Mouse (Mus musculus) CD8-positive naive resting alpha-beta T cell, adult 2 months (primary cell): Measurements from ENCODE around the gene Habp2.

Source experiments
- DNase-seq, 2 experiments: peaks; one replicate each; pipeline ENCODE4 v3.0.0; 2022; ENCODE audit warnings: low read depth in 2 of 2, low spot score in 2 of 2

The Habp2 gene

DNA sequence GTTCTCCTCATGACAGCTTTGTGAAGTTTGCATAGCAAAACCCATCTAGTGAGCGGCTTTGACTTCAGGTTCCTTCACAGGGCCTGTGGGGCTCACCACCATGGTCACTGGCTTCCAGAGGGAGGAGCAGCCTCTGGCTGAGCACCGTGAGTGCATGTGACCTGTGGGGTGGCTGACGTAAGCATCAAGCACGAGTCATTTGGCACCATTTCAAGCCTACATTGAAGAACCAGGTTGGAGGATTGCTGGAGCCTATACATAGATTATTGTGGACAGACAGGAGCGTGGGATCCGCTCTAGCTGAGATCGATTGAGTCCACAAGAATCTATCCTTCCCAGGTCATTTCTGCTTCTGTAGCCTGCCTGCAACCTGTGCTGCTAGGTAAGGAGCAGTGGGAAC, at the start of gene Habp2:
Gene Habp2 (plus strand): TSS at position 272 of the 400 bp plus-strand sequence.
- no peak for DNase-seq

GRCm38 (mm10) chr19:56238501-56238900, 48.4 kb upstream of the Habp2 start:
- no peak for DNase-seq

GRCm38 (mm10) chr19:56245201-56245600, 41.7 kb upstream of the Habp2 start:
- no peak for DNase-seq

DNA sequence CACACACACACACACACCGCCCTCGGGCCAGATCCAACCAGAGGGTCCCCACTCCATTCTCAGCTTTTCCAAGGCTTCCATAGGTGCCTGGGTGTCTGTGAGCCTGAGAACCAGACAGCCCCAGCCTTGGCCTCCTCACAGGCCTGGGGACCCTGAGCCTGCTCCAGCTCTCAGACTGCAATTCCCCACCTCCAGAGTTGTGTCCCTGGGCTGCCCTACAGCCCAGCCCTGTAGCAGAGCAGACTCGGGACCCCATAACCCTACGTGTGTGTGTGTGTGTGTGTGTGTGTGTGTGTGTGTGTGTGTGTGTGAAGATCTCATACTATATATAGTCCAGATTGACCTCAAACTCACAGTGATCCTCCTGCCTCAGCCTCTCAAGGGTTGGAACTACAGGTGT, 34.1 kb upstream of the Habp2 start:
- no peak for DNase-seq

DNA sequence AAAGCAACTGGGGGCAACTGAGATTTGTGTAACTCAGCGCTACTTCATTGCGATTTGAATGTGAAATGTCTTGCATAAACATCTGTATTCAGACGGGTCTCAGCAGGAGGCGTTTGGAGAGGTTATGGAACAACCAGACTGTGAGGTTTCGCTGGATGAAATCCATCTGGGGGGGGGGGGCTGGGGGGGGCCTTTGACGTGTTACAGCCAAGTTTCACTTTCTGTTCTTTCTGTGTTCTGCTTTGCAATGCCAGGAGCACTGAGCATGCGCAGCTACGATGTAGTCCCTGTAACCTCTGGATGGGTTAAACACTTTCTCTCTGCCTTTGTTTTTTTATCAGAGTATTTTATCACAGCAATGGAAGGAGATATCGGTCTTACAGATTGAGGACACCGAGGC, 33.7 kb upstream of the Habp2 start:
- no peak for DNase-seq

DNA sequence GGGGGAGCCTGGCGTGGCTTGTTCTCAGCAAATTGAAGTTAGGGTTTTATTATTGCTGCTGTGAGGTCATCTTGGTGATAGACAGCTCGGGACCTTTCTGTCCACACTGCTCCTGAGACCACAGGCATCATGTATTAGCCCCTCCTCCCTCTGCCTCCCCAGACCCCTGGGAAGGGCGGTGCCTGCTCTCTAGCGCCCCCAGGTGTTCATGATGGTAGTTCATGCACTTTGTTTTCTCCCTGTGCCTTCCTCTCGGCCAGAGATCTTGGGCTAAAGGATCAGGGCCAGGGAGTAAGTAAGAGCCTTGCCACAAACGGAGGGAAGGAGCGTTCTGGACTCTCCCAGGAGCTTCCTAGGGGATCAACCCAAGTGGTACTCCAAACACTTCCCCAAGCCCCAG, 32.2 kb upstream of the Habp2 start:
- DNase-seq = no peak

DNA sequence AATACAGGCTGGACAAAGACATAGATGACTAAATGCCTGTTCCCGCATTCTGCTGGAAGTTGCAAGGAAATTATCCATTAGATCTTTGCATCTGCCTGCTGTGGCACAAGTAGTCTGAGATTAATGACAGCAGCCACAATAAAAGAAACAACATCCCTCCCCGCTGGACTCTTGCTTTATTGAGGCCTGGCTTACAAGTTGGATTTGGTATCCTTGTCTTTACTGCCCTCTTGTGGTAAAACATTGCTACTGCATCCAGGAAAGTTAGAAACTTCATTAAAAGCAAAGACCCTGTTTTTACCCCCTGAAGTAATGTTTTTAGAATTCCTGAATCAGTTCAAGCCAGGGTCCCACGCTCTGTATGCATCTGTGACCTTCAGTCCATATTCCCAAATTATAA, 31.4 kb upstream of the Habp2 start:
- peak in 1 of 2 experiments; percentile 16 for DNase-seq

DNA sequence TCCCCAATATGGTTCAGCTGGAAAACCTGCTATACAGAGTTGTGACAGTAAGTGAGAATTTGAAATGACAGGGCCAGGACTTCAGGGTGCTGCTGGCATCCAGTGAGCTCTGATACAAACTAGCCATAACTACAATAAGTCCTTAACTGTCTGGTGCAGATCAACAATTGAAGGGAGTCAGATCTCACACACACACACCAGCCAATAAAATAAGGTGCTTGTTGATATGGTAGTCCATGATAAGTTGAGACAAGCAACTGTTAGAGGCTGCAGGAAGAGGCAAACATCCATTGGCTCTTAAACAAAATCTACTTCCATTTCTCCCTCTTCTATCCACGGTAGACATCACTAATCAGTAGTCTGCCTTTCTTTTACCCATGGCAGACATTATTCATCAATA, 30.7 kb upstream of the Habp2 start:
- no peak for DNase-seq

DNA sequence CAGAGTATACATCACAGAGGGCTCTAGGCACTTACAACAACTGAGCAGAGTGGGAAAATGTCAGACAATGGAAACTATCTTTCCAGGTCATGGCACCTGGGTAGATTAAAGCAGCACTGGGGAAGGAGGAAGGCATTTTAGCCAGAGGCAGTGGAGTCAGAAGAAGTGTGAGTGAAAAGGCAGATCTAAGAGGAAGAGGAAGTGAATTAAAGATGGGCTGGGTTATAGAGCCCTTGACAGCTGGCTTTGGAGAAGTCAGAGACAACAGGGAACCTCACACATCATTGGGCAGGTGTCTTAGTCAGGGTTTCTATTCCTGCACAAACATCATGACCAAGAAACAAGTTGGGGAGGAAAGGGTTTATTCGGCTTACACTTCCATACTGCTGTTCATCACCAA, 30.2 kb upstream of the Habp2 start:
- DNase-seq = no peak

DNA sequence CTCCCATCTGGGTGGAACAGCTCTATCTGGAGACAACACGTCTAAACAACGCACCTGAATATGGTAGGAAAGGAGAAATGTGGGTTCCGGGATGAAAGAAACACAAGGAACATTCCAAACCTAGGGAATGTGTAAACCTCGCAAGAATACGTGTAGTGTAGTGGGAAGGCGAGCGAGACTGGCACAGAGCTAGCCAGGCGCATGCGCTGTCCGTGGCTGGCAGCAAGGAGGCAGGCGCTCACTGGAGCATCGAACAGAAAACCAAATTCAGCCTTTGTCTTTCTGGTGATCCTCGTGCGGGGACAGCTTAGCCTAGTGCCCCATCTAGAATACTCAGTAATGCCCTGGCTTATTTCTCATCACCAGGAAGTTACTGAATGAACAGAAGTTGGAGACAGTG, 23.2 kb upstream of the Habp2 start:
- DNase-seq = no peak

DNA sequence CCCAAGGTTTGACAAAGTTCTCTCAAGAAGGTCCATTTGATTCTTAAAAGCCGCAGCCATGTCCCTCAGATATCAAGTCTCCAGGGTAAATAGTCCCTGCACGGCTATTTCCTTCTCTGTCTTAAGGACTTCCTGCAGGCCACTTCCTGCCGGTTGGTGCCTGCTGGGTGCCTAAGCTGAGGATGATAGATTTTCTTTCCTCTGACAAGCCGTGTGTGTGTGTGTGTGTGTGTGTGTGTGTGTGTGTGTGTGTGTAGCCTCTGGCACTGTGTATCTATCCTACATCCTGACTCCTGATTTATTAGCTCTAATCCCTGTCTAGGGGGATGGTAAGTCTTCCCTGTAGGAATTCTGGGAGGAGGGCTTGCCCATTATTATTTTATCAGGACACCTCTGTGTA, 22.8 kb upstream of the Habp2 start:
- DNase-seq = no peak

DNA sequence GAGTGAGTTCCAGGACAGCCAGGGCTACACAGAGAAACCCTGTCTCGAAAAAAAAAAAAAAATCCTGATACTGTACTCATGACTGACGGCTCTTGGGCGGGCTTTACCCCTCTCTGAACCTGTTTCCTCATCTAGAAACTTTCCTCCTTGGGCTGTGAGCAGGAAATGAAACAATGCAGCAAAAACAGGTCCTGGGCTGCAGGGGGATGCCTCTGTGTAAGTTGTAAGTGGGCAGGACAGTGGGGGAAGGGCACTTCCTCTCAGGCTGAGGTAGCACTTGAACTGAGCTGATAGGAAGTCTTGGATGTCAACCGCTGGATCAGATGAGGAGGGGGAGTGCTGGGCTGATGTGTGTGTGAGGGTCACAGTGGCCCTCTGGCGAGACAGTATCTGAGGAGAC, 21.8 kb upstream of the Habp2 start:
- DNase-seq = no peak

DNA sequence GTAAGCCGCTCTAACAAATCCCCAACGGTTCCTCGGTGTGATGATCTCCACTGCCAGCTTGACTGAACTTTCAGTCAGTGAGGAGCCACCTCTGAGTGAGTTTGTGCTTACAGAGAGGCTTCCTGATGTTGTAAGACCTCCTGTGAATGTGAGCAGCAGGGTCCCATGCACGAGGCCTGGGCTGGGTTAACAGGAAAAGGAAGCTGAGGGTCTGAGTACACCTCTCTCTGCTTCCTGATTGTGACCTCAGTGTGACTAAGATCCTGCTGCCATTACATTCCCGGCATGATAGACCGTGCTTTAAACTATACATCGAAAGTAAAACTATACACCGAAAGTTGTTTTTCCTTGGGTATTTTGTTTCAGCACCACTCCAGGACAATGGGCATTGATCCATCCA, 14.9 kb upstream of the Habp2 start:
- no peak for DNase-seq

- no peak for DNase-seq
Observed at GRCm38 (mm10) chr19:56277140-56277804, 9.7 kb upstream of the Habp2 start.

GRCm38 (mm10) chr19:56277951-56278350, 9.0 kb upstream of the Habp2 start:
- no peak for DNase-seq

DNA sequence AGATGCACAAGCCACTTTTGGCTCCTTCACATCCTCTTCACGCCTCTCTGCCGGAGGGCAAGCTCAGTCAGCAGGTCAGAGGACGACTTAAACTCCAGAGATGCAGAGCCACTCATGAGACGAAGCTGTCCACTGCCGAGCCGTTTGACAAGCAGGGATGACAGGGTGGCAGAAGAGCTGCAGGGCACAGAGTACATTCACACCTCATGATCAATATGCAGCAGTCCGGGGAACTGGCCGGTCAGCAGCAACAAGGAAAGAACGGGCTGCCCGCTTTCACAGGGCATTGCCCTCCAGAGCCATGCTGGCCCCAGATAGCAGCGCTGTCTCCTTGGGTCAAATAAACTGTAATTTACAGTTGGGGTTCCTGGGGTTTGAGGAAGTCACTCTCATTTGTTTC, 8.6 kb upstream of the Habp2 start:
- DNase-seq = no peak

- DNase-seq = no peak
Observed at GRCm38 (mm10) chr19:56285222-56285621, 1.7 kb upstream of the Habp2 start.

- no peak for DNase-seq
Observed at GRCm38 (mm10) chr19:56287580-56288367, 837 bp downstream of the Habp2 start.

DNA sequence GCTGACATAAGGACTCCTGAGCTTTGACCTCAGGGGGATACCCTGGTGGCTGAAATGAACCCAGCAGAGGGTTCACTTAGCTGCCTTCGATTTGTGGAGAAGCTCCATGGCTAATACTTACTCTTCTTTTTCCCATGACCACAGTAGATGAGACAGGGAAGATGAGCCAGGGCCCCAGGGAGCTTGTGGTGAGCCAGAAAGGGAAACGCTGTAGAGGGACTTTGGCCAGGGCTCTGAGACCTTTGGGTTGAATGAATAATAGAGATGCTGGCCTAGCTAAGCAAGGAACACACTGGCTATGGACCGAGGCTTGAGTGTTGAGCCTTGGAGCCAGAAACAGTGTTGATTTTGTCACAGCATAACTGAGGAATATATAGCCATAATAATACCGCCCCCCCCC, 1.5 kb downstream of the Habp2 start:
- no peak for DNase-seq

DNA sequence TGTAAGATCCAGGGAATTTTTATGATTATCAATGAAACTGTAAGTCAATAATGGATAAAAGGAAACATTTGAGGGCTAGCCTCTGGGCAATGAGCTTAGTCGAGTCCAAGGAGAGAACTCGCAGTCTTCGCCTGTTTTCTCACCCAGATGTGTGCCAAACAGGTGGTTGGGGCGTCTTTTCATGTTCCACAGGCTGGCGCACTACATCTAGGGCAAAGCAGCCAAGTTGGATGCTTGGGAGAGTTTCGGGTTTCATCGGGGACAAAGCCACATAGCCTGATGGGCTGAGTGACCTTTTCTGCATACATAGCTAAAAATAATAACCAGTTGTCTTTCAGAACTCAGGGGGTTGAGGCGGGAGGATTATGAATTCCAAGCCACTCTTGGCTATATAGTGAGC, 2.7 kb downstream of the Habp2 start:
- no peak for DNase-seq

DNA sequence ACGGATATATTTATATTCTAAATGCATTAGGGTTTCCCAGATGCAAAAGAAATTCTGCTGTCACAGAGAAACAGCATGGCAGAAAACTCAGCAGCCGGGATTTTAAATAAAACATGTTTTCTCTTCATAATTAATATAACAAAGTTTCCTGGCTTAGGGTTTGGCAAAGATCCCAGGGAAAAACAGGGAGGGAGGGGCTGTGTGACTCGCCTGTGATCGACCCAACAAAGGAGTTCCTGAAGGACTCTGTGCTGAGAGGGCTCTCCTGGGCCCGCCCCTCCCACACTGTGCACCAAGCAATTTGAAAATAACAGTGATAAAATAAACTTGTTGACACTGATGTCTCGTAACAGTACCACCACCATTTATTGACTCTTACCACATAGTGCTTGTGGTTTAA, 5.0 kb downstream of the Habp2 start:
- no peak for DNase-seq

DNA sequence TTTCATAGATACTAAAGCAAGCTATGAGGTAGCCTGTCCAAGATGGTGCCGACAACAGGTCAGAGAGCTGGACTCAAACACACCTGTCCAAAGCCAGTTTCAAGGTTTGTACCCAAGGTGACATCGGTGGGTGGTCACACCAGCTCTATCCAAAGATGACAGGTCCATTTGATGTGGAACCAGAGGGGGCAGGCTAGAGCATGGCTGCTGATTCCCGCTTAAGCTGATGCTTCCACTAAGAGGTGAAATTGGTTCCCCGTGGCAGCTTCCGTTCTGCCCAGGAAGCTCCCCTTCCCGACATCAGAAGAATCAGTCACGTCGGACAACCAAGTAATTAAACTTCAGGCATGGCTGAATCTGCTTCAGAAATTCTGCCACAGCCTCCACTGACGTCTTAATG, 5.4 kb downstream of the Habp2 start:
- DNase-seq = no peak
